Mouse (Mus musculus) hindlimb bud, embryonic 11.5 days (tissue): ENCODE measurements around the gene Srp54c.

ENCODE experiments used
- DNase-seq: peaks from one replicate; pipeline ENCODE4 v3.0.0-alpha.2; 2012; ENCODE audit warnings: low read depth, low spot score; ENCODE audit errors: extremely low spot score

The Srp54c gene

GRCm38 (mm10) chr12:55309501-55309900 is 79.5 kb downstream of the Srp54c start:
- no peak for DNase-seq

GRCm38 (mm10) chr12:55311841-55312240 is 81.9 kb downstream of the Srp54c start:
- no peak for DNase-seq
